Mouse (Mus musculus): ENCODE measurements at regions not wholly inside any gene's neighbourhood (a gene's known extent, or its start where the extent isn't known, plus 50 kb on each side); places are given as distances from the start of the nearest gene placed in this dataset.
A peak's percentile ranks its signal among the peaks of the same experiment; 100 is the strongest.
"Not testable (repeated sequence)": the region's sequence is repeated elsewhere in the genome, so short reads cannot be mapped to it uniquely, and the experiment has no call there.

- DNase-seq (ENCODE audit: low spot score in 2 of 2) = no peak
Observed at GRCm38 (mm10) chr6:22716864-22717557, 158.3 kb upstream of the Ptprz1 start.

GRCm38 (mm10) chr6:22716144-22716856 is 159.0 kb upstream of the Ptprz1 start:
- DNase-seq (ENCODE audit: low spot score in 2 of 2) = peak; percentile 6 to 12

- DNase-seq (ENCODE audit: low spot score in 2 of 2) = no peak
Observed at GRCm38 (mm10) chr6:22698187-22698586, 177.1 kb upstream of the Ptprz1 start.

- peak; percentile 29 to 58 for DNase-seq (ENCODE audit: low spot score in 2 of 2)
Observed at GRCm38 (mm10) chr6:22688678-22689126, 186.6 kb upstream of the Ptprz1 start.

GRCm38 (mm10) chr6:22674586-22674929 is 200.7 kb upstream of the Ptprz1 start:
- no peak for DNase-seq (ENCODE audit: low spot score in 2 of 2)

- no peak for DNase-seq (ENCODE audit: low spot score in 2 of 2)
Observed at GRCm38 (mm10) chr6:22673919-22674585, 201.2 kb upstream of the Ptprz1 start.

- no peak for DNase-seq (ENCODE audit: low spot score in 2 of 2)
Observed at GRCm38 (mm10) chr6:22671524-22671923, 203.8 kb upstream of the Ptprz1 start.

- DNase-seq (ENCODE audit: low spot score in 2 of 2) = no peak
Observed at GRCm38 (mm10) chr6:22668190-22668975, 206.9 kb upstream of the Ptprz1 start.

GRCm38 (mm10) chr6:22657401-22657800 is 217.9 kb upstream of the Ptprz1 start:
- DNase-seq (ENCODE audit: low spot score in 2 of 2) = not testable (repeated sequence)

- DNase-seq (ENCODE audit: low spot score in 2 of 2) = no peak
Observed at GRCm38 (mm10) chr6:22640100-22640499, 235.2 kb upstream of the Ptprz1 start.

- no peak for DNase-seq (ENCODE audit: low spot score in 2 of 2)
Observed at GRCm38 (mm10) chr6:22635141-22635540, 240.2 kb upstream of the Ptprz1 start.

GRCm38 (mm10) chr6:22634740-22635139 is 240.6 kb upstream of the Ptprz1 start:
- no peak for DNase-seq (ENCODE audit: low spot score in 2 of 2)

- DNase-seq (ENCODE audit: low spot score in 2 of 2) = no peak
Observed at GRCm38 (mm10) chr6:22591592-22591991, 235.5 kb upstream of the Fam3c start.

GRCm38 (mm10) chr6:22584851-22585250 is 228.8 kb upstream of the Fam3c start:
- DNase-seq (ENCODE audit: low spot score in 2 of 2) = no peak

GRCm38 (mm10) chr6:22572925-22573324 is 216.9 kb upstream of the Fam3c start:
- DNase-seq (ENCODE audit: low spot score in 2 of 2) = peak in 1 of 2 experiments; percentile 12

- DNase-seq (ENCODE audit: low spot score in 2 of 2) = no peak
Observed at GRCm38 (mm10) chr6:22567891-22568290, 211.8 kb upstream of the Fam3c start.

GRCm38 (mm10) chr6:22548296-22549245 is 192.5 kb upstream of the Fam3c start:
- peak in 1 of 2 experiments; percentile 67 for DNase-seq (ENCODE audit: low spot score in 2 of 2)

- no peak for DNase-seq (ENCODE audit: low spot score in 2 of 2)
Observed at GRCm38 (mm10) chr6:22541603-22542002, 185.6 kb upstream of the Fam3c start.

GRCm38 (mm10) chr6:22538254-22538653 is 182.2 kb upstream of the Fam3c start:
- DNase-seq (ENCODE audit: low spot score in 2 of 2) = no peak

GRCm38 (mm10) chr6:22524384-22524783 is 168.3 kb upstream of the Fam3c start:
- DNase-seq (ENCODE audit: low spot score in 2 of 2) = no peak

Measured in layer of hippocampus, postnatal 14 days (tissue).